28 mouse cellular contexts compared by ENCODE assay signal in genomic region chr17:31652152-31652551, GRCm38 (mm10). TPM values are rescaled to one million over a fixed set of nuclear protein-coding genes. Genes with fewer than 3 reads are reported as not detected.
A peak's percentile ranks its signal among the peaks of the same experiment; 100 is the strongest.
DNase-seq lines count a peak whose midpoint lies in the region; ATAC-seq and TF ChIP-seq lines count a peak whose summit lies in the region.
"Had no signal": no experiment of that assay in that cellular context is flagged by ENCODE, and none has a peak within 500 bp of the region (broad histone marks: within the 10 kb centered on the region; RNA-seq: fewer than 3 reads in every experiment).

No protein-coding gene starts in this region.

- TF ChIP-seq CTCF in lung, postnatal 0 days (IDR thresholded peaks at IDR 0.05), result no peak

- TF ChIP-seq EP300 in lung, postnatal 0 days (IDR thresholded peaks at IDR 0.05), result no peak

- no peak overlapping the region for H3K4me2 ChIP-seq in lung, postnatal 0 days (replicated peaks; ENCODE audit: low read depth, low read length)
- H3K4me2 ChIP-seq: forebrain, embryonic 13.5 days; heart, embryonic 11.5 days; hindbrain, embryonic 13.5 days had no signal

- peak; percentile 19 to 30 for DNase-seq in heart, postnatal 10 days
- no peak for DNase-seq in heart, postnatal 36 days
- DNase-seq in kidney, postnatal 10 days, result peak; percentile 34
- no peak for DNase-seq in kidney, postnatal 4 days
- DNase-seq in lung, postnatal 0 days (ENCODE audit: low spot score), result peak; percentile 25
- no peak for DNase-seq in lung, postnatal 36 days
- DNase-seq: adrenal gland, postnatal 10 days; adrenal gland, postnatal 36 days; B cell, adult 2 months; cerebellum, adult 18-20 months; cerebellum, adult 9-10 months; gastrocnemius, postnatal 10 days; gastrocnemius, postnatal 36 days had no signal

- H3K36me3 ChIP-seq in lung, postnatal 0 days (ENCODE audit: insufficient read depth, low read length), result peaks cover 51% of the 10 kb centered on the region

- no peak overlapping the region for H3K9ac ChIP-seq in lung, postnatal 0 days (replicated peaks; ENCODE audit: low read depth)
- H3K9ac ChIP-seq: forebrain, embryonic 13.5 days; hindbrain, embryonic 13.5 days had no signal

- no peaks in the 10 kb centered on the region for H3K9me3 ChIP-seq in lung, postnatal 0 days (ENCODE audit: low read length)
- H3K9me3 ChIP-seq: forebrain, embryonic 10.5 days; forebrain, embryonic 13.5 days; G1E; hindbrain, embryonic 10.5 days; hindbrain, embryonic 13.5 days had no signal

- 63% methylated on average over 14 of the region's 14 CpGs for WGBS in lung, postnatal 0 days

- H3K4me3 ChIP-seq in lung, postnatal 0 days (ENCODE audit: low read depth, low read length), result no peak overlapping the region
- H3K4me3 ChIP-seq: forebrain, embryonic 10.5 days; forebrain, embryonic 13.5 days; hindbrain, embryonic 10.5 days; hindbrain, embryonic 13.5 days had no signal

- ATAC-seq in lung, postnatal 0 days, result peak; percentile 40; the same call in 1 of the 2 replicates
- ATAC-seq: forebrain, embryonic 13.5 days; forebrain, embryonic 16.5 days; hindbrain, embryonic 16.5 days; Patski had no signal

- H3K27me3 ChIP-seq in lung, postnatal 0 days (replicated peaks; ENCODE audit: insufficient read depth, low read length), result no peaks in the 10 kb centered on the region
- H3K27me3 ChIP-seq: CH12.LX; forebrain, embryonic 13.5 days; hindbrain, embryonic 13.5 days; Patski had no signal

- no peak overlapping the region for H3K27ac ChIP-seq in lung, postnatal 0 days (ENCODE audit: low read length)
- H3K27ac ChIP-seq: forebrain, embryonic 10.5 days; forebrain, embryonic 13.5 days; hindbrain, embryonic 10.5 days; hindbrain, embryonic 13.5 days had no signal

- peaks cover under 1% of the 10 kb centered on the region; the same call in 1 of the 2 replicates for H3K4me1 ChIP-seq in lung, postnatal 0 days (ENCODE audit: insufficient read depth, low read depth, low read length)

- intact Hi-C loops in heart, postnatal 10 days (cut with DNase I), result no loop called here
- intact Hi-C loops in heart, postnatal 36 days (cut with DNase I), result no loop called here

RNA-seq across cellular contexts. Expression of gene U2af1, which starts 6.5 kb away (rescaled TPM):
- total RNA-seq in heart, postnatal 10 days (2021), result 100 to 1,000 TPM; 111 TPM
- 10 to 100 TPM; 69.0 to 71.9 TPM for total RNA-seq in heart, postnatal 36 days (2021)
- 151 and 161 TPM in 2 replicates for polyA plus RNA-seq in lung, postnatal 0 days (2015; fragmentation: Nextera tagmentation; extraction: Ambion mirVana)

RNA-seq across cellular contexts. Expression of gene Cbs, which starts 15.1 kb away (rescaled TPM):
- 1 to 10 TPM in 1 of 2 experiments, under 1 TPM in 1; 0.55 to 1.0 TPM for total RNA-seq in heart, postnatal 10 days (2021)
- total RNA-seq in heart, postnatal 36 days (2021), result 1 to 10 TPM; 3.0 to 3.6 TPM
- 1.2 and 1.4 TPM in 2 replicates for polyA plus RNA-seq in lung, postnatal 0 days (2015; fragmentation: Nextera tagmentation; extraction: Ambion mirVana)
- polyA plus RNA-seq: G1E had no signal

RNA-seq across cellular contexts. Expression of gene Cryaa, which starts 25.5 kb away (rescaled TPM):
- total RNA-seq in heart, postnatal 10 days (2021), result not detected
- not detected for total RNA-seq in heart, postnatal 36 days (2021)
- 0.76 and 1.2 TPM in 2 replicates for polyA plus RNA-seq in lung, postnatal 0 days (2015; fragmentation: Nextera tagmentation; extraction: Ambion mirVana)
- total RNA-seq: adrenal gland, adult 18-20 months; adrenal gland, postnatal 10 days; adrenal gland, postnatal 36 days; G1E; gastrocnemius, adult 18-20 months; gastrocnemius, postnatal 10 days; gastrocnemius, postnatal 36 days; granulocyte monocyte progenitor cell, adult 5-6 weeks had no signal
- polyA plus RNA-seq: forebrain, embryonic 10.5 days; forebrain, embryonic 13.5 days; forebrain, embryonic 16.5 days; G1E; heart, embryonic 11.5 days; heart, embryonic 14.5 days; heart, postnatal 0 days; hindbrain, embryonic 10.5 days; hindbrain, embryonic 13.5 days; Patski had no signal

Comparison
In these comparisons a context has a peak if more than half of its experiments do, and no peak if none do; other contexts are left out.
1. DNase-seq: peak in heart, postnatal 10 days (2 of 2), kidney, postnatal 10 days (single experiment) and lung, postnatal 0 days (single experiment); none in heart, postnatal 36 days (0 of 2), kidney, postnatal 4 days (0 of 2) and lung, postnatal 36 days (single experiment).